Mouse (Mus musculus): ENCODE data around the gene Tinf2. TPM values are rescaled to one million over a fixed set of nuclear protein-coding genes. Genes with fewer than 3 reads are reported as not detected.

Tinf2 gene
- polyA plus RNA-seq, 1 experiment from 2014 or later, result 31.5 TPM

DNA sequence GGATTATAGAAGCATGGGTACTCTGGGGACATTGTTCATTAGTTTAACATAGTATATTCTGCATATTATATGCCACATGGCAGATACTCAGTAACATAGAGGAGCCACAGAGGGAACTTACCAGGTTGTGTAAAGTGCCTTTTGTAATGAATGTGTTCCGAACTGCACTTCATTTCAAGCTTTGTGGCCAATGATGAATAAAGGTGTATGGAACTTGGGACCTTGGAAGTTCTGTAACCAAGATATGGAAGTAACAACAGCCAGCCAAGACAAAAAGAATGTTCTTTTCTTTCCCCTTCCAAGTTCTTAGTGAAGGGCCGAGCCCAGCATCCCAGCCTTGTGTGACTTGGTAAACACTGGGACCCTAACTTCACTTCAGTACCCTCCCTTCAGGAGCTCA, 31.7 kb downstream of the Tinf2 start, which contains the start of gene Tssk4:
TSS of gene Tssk4 (plus strand) at position 301 of the 400 bp plus-strand sequence.
- Histone ChIP-seq H3K4me3 (no peak within 1 kb of the TSS), H3K36me3 (peaks cover 10% of the 10 kb centered on the region; the same call in 1 of the 2 replicates), H3K4me2 (no peak within 1 kb of the TSS), H3K27ac (no peak within 1 kb of the TSS), H3K27me3 (no peaks in the 10 kb centered on the region), H3K9me3 (no peaks in the 10 kb centered on the region), H3K9ac (no peak within 1 kb of the TSS), H3K4me1 (peaks cover 6% of the 10 kb centered on the region)
- no peak for ATAC-seq (ENCODE audit: insufficient number of reproducible peaks, low FRiP score, low TSS enrichment, low read depth)
- WGBS, result 88% methylated on average over 2 of the region's 2 CpGs

DNA sequence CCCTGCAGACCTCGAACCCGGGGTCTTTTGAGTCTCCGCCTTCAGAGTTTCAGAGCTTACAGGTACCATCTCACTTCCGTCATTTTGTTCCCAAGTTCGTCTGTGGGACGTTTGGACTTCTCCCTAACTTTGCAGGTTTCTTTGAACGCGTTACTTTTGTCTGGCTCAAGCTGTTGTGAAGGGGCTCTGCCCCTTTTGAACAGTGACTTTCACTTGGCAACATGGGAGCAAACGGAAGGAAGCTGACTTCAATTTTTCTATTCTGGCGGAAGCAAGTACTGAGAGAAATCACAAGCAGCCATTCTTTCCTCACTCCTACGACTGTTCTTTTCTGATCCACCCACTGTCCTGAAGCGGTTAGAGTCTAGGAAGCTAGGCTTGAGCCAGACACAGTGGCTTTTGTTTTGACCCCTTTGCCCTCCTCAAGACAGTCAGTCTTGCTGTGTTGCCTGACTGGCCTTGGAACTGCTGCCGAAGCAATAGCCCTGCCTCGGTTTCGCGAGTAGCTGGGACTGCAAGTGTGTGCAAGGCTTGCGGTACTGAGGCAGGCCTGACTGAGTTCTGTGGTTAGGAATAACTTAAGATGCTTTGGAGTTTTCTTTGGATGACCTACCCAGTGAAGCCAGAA, 37.2 kb downstream of the Tinf2 start:
- Histone ChIP-seq H3K27ac (peak overlapping the region; percentile 96), H3K36me3 (peaks cover 35% of the 10 kb centered on the region), H3K9ac (peak overlapping the region; percentile 98), H3K9me3 (no peaks in the 10 kb centered on the region), H3K4me3 (peak overlapping the region; percentile 98), H3K4me1 (peaks cover 23% of the 10 kb centered on the region), H3K4me2 (peak overlapping the region; percentile 71), H3K27me3 (no peaks in the 10 kb centered on the region)
- 27% methylated on average over 17 of the region's 17 CpGs for WGBS
- no peak for ATAC-seq (ENCODE audit: insufficient number of reproducible peaks, low FRiP score, low TSS enrichment, low read depth)

DNA sequence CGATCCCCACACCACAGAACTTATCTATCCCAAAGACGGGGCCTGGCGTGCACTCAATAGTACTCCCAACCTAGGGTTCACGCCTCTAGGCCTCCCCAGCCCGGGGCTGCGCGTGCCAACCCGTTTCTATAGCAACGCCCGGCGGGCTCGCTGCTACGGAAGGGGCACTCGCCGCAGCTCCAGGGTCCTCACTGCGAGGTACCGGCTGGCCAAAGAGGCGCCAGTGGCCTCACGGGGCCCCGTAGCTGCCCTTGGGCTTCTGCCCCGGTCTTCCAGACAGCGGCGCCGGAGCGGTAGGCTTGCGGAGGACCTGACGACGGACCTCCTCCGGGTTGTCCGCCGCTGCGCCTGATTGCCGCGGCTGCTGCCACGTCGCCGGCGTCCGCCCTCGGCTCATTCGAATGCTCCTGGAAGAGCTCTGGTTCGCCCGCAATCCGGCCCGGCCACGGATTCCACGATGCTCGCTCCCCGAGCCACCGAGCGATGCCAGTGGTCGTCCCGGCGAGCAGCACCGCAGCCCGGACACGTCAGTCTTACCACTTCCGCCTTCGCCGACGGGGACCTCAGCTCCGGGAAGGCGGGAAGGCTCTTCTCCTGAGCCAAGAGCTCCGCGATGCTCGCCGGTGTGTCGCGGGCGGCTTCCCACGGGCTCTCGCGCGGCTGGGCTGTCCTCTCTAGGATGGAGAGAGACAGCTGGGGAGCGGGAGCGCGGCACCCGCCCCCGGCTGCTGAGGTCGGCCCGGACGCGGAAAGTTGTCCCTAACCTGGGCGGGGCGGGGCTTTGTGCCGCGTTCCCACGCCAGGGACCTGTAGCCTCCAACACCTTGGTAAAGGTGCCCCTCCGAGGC, 38.3 kb downstream of the Tinf2 start, which contains the start of gene Tm9sf1:
TSS of gene Tm9sf1 (minus strand) at position 747 of the 848 bp plus-strand sequence.
- Histone ChIP-seq H3K9me3 (no peaks in the 10 kb centered on the region), H3K9ac (peak within 1 kb of the TSS; percentile 98), H3K4me3 (peak within 1 kb of the TSS; percentile 98), H3K4me1 (peaks cover 23% of the 10 kb centered on the region), H3K4me2 (peak within 1 kb of the TSS; percentile 71), H3K27ac (peak within 1 kb of the TSS; percentile 96), H3K36me3 (peaks cover 44% of the 10 kb centered on the region), H3K27me3 (no peaks in the 10 kb centered on the region)
- WGBS, result under 1% methylated on average over 88 of the region's 89 CpGs
- ATAC-seq (ENCODE audit: insufficient number of reproducible peaks, low FRiP score, low TSS enrichment, low read depth), result peak; percentile 80

DNA sequence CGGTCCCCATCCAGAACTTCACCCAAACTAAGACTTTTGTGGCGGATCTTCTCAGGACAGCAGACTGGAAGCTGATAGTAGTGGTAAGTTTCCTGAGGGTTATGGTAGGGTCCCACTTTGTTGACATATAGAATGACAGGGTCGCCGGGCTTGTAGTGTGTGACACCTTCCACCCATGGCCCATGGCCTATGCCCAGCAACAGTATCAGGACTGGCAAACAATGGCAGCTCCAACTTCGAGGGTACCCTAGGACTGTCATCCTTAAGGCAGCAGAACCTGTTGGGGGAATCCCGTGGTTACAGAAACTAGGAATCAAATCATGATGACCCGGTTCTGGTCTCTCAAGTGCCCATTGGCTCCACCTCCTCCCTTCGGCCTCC, 39.0 kb downstream of the Tinf2 start:
- Histone ChIP-seq H3K27me3 (no peaks in the 10 kb centered on the region), H3K27ac (peak overlapping the region; percentile 96), H3K36me3 (peaks cover 50% of the 10 kb centered on the region), H3K9me3 (no peaks in the 10 kb centered on the region), H3K4me1 (peaks cover 23% of the 10 kb centered on the region), H3K4me2 (peak overlapping the region; percentile 71), H3K4me3 (peak overlapping the region; percentile 98), H3K9ac (peak overlapping the region; percentile 98)
- ATAC-seq (ENCODE audit: insufficient number of reproducible peaks, low FRiP score, low TSS enrichment, low read depth), result 0 out of 2 replicates have a peak, but pooled peaks have one; percentile 1
- 22% methylated on average over 8 of the region's 8 CpGs for whole genome bisulfite sequencing

DNA sequence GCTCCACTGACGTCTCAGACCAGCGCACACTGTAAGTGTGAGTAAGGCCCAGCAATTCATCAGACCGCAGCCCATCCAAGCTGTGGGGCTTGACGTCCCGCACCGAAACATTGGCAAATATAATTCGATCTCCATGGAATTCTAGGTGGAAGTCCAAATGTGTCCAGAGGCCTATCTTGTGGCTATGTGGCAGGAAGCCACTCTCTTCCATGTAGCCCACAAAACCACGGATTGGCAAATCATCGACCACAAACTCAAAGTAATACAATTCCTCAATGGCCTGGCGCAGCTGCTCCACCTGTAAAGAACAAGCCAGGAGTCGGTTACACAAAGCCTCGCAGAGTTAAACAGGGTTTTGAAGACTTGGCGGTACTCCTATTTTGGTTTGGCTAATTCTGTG, 40.3 kb downstream of the Tinf2 start:
- no peaks in the 10 kb centered on the region for H3K27me3 ChIP-seq
- ATAC-seq (ENCODE audit: insufficient number of reproducible peaks, low FRiP score, low TSS enrichment, low read depth), result no peak
- H3K4me2 ChIP-seq, result no peak overlapping the region
- no peak overlapping the region for H3K4me3 ChIP-seq
- peaks cover 55% of the 10 kb centered on the region for H3K36me3 ChIP-seq
- no peaks in the 10 kb centered on the region for H3K9me3 ChIP-seq
- peaks cover 23% of the 10 kb centered on the region for H3K4me1 ChIP-seq
- WGBS, result 93% methylated on average over 13 of the region's 13 CpGs
- H3K27ac ChIP-seq, result no peak overlapping the region
- no peak overlapping the region for H3K9ac ChIP-seq

DNA sequence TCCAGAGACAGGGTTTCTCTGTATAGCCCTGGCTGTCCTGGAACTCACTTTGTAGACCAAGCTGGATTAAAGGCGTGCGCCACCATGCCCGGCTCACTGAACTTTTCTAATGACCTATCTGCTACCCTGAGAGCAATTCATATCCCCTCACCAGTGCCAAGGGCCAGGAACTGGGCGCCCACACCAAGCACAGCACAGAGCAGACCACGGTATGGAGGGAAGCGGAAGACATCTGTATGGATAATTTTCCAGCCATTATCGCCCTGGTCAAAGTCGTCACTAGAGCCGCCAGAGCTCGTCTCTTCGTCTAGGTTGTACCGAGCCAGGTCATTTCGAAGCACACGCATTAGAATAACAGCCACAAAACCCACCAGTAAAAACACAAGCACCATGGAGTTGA, 40.8 kb downstream of the Tinf2 start:
- H3K9me3 ChIP-seq, result no peaks in the 10 kb centered on the region
- no peaks in the 10 kb centered on the region for H3K27me3 ChIP-seq
- no peak overlapping the region for H3K4me3 ChIP-seq
- WGBS, result 93% methylated on average over 14 of the region's 14 CpGs
- H3K4me2 ChIP-seq, result no peak overlapping the region
- no peak for ATAC-seq (ENCODE audit: insufficient number of reproducible peaks, low FRiP score, low TSS enrichment, low read depth)
- no peak overlapping the region for H3K27ac ChIP-seq
- H3K4me1 ChIP-seq, result peaks cover 23% of the 10 kb centered on the region
- H3K36me3 ChIP-seq, result peaks cover 57% of the 10 kb centered on the region
- H3K9ac ChIP-seq, result no peak overlapping the region

DNA sequence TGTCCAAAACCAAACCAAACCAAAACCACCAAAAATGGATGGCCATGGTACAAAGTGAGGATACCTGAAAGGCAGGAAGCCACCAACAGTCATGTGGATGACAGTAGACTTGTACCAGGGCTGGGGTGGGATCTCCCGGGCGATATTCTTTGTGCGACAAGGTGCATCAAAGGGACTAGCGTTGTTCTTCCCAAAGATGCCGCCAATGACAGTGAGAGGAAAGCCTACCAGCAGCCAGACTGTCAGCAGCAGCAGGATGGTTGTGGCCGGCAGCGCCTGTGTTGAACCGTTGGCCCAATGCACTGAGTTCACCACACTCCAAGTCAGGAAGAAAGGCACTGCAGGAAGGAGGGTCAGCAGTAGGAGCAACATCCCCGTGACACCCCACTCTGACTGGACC, 43.8 kb downstream of the Tinf2 start, which contains the start of gene Gm49378:
TSS of gene Gm49378 (minus strand) at position 101 of the 400 bp plus-strand sequence.
- no peaks in the 10 kb centered on the region for H3K9me3 ChIP-seq

DNA sequence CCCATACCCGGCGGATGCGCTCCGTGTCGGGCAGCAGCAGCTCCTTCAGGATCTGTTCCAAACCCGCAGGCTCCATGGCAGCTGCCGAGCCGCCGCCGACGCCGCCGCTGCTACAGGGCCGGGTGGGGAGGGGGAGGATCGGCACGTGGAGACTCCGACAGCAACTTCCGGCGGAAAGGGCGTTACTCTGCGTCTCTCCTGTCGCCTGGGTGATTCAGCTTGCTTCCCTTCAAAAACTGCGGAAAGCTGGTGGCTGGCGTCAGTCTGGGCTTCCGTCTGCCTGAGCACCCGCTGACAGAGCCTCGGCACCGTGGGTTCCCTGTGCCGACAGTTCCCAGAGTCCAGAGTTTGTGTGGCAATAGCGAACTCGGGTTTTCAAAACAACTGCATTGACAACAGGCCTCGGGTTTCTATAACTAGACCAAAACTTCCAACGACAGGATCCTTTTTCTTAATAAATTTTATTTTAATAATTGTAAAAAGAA, 46.1 kb downstream of the Tinf2 start, which contains the start of gene Ipo4:
TSS of gene Ipo4 (minus strand) at position 435 of the 485 bp plus-strand sequence.
- peaks cover 82% of the 10 kb centered on the region for H3K36me3 ChIP-seq
- H3K27ac ChIP-seq, result peak within 1 kb of the TSS; percentile 89
- 1% methylated on average over 33 of the region's 33 CpGs for WGBS

More for the DNA sequence above, 43.8 kb downstream of the Tinf2 start, which contains the start of gene Gm49378:
- no peak within 1 kb of the TSS for H3K4me3 ChIP-seq
- no peak for ATAC-seq (ENCODE audit: insufficient number of reproducible peaks, low FRiP score, low TSS enrichment, low read depth)
- H3K27me3 ChIP-seq, result no peaks in the 10 kb centered on the region
- no peak within 1 kb of the TSS for H3K9ac ChIP-seq
- H3K4me2 ChIP-seq, result no peak within 1 kb of the TSS
- peaks cover 24% of the 10 kb centered on the region for H3K4me1 ChIP-seq
- WGBS, result 94% methylated on average over 9 of the region's 9 CpGs
- no peak within 1 kb of the TSS for H3K27ac ChIP-seq
- H3K36me3 ChIP-seq, result peaks cover 73% of the 10 kb centered on the region

DNA sequence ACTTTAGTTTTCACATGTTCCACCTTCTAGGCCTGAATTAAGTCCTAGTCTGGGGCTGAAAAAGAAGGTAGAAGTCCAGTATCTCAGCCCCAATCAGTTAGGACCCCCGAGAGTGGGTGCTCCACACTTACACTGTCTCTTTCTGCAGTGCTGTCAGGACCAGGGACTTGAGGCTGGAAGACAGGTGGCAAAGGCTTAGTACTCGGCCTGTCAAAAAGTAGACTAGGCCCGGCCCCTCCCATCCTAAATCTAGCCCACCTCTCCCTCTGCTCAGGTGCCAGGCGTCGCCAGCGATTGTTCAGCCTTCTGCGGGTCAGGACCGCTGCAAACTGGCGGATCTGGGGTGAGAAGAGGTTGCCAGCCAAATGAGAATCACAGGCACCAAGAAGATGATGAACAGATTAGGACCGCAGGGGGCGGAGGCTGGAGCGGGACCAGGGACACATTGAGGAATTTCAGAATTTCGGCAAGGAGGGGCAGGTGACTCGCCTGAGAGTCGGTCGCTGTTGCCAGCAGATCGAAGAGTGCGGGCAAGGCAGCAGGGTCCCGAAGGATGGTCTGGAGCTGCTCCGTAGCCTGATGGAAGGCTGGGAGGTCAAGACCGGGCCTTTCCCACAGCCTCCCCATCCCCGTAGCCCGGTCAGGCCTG, 46.6 kb downstream of the Tinf2 start:
- peak; percentile 57 for ATAC-seq (ENCODE audit: insufficient number of reproducible peaks, low FRiP score, low TSS enrichment, low read depth)
- Histone ChIP-seq H3K36me3 (peaks cover 82% of the 10 kb centered on the region), H3K4me2 (peak overlapping the region; percentile 80), H3K9me3 (no peaks in the 10 kb centered on the region), H3K27ac (peak overlapping the region; percentile 89), H3K27me3 (no peaks in the 10 kb centered on the region), H3K4me3 (peak overlapping the region; percentile 78), H3K4me1 (peaks cover 14% of the 10 kb centered on the region), H3K9ac (peak overlapping the region; percentile 87)
- WGBS, result 3% methylated on average over 23 of the region's 23 CpGs

More for the DNA sequence above, 46.1 kb downstream of the Tinf2 start, which contains the start of gene Ipo4:
- H3K9ac ChIP-seq, result peak within 1 kb of the TSS; percentile 87
- H3K4me2 ChIP-seq, result peak within 1 kb of the TSS; percentile 80
- peak; percentile 84 for ATAC-seq (ENCODE audit: insufficient number of reproducible peaks, low FRiP score, low TSS enrichment, low read depth)
- H3K27me3 ChIP-seq, result no peaks in the 10 kb centered on the region
- peak within 1 kb of the TSS; percentile 78 for H3K4me3 ChIP-seq
- peaks cover 14% of the 10 kb centered on the region for H3K4me1 ChIP-seq
- no peaks in the 10 kb centered on the region for H3K9me3 ChIP-seq

DNA sequence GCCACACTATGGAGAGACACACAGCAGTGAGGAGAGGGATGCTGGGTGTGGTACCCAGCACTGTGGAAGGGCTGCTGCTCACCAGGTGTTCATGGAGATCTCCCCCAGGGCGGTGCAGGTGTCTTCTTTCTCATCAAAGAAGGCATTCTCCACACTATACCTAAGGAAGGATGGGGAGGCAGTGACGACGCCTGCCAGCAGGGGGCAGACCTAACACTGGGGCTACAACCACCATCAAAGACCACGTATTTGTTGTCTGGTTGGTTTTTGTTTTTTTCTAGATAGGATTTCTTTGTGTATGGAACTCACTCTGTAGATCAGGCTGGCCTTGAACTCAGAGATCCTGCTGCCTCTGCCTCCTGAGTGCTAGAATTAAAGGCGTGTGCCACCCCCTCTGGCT, 52.3 kb downstream of the Tinf2 start:
- Histone ChIP-seq H3K9me3 (no peaks in the 10 kb centered on the region), H3K36me3 (peaks cover 100% of the 10 kb centered on the region), H3K4me3 (no peak overlapping the region), H3K9ac (no peak overlapping the region), H3K4me2 (no peak overlapping the region), H3K4me1 (peaks cover 6% of the 10 kb centered on the region), H3K27ac (no peak overlapping the region), H3K27me3 (no peaks in the 10 kb centered on the region)
- 56% methylated on average over 5 of the region's 5 CpGs for WGBS
- no peak for ATAC-seq (ENCODE audit: insufficient number of reproducible peaks, low FRiP score, low TSS enrichment, low read depth)

DNA sequence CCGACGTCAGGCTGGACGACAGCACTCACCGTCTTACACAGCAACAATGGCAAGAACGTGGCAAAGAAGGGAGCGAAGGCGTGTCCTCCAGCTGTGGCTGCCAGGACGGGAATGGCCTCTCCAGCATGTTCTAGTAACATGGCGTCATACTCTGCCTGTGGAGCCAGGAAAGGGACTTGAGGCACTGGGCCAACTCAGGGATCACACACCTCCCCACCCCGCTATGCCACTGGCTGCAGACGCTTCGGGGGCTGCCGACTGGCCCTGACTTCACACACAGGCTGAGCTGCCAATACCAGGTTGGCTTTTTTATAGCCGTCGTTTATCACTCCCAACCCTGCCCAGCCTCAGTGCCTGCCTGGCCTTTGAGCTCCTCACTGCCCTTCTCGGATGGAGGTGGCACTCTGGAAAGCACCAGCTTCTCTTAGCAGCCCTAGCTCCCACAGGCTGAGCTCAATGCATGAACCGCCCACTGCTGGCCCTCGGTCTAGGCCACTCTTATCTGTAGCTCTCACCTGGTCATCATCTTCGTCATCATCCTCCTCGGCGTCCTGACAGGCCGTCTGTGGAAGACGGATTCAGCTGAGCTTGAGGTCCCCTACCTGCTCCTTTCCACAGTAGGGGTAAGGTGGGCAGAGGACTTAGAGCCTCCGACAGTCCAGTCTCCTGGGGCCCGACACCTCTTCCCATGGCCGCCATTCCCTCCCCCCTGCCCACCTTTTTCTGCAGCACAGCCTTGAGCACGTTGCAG, 53.4 kb downstream of the Tinf2 start:
- Histone ChIP-seq H3K9ac (no peak overlapping the region), H3K27ac (no peak overlapping the region), H3K27me3 (no peaks in the 10 kb centered on the region), H3K4me1 (no peaks in the 10 kb centered on the region), H3K4me3 (no peak overlapping the region), H3K9me3 (no peaks in the 10 kb centered on the region), H3K36me3 (peaks cover 98% of the 10 kb centered on the region), H3K4me2 (no peak overlapping the region)
- 80% methylated on average over 27 of the region's 27 CpGs for WGBS
- no peak for ATAC-seq (ENCODE audit: insufficient number of reproducible peaks, low FRiP score, low TSS enrichment, low read depth)
